Mouse (Mus musculus) midbrain, embryonic 10.5 days (tissue): ENCODE measurements around the gene Cyp2r1. TPM values are rescaled to one million over a fixed set of nuclear protein-coding genes. Genes with fewer than 3 reads are reported as not detected.

Experiments used
- polyA plus RNA-seq: library from polyadenylated mRNA; unstranded; fragments of >200 nt; fragmentation: Nextera tagmentation; extraction: Ambion mirVana; gene quantifications from 2 replicates; pipeline ENCODE4 v1.2.1, GENCODE M21; 2016

Cyp2r1 gene
- polyA plus RNA-seq, 1 experiment from 2014 or later, result 1.2 TPM

Other genes with a start within 250 kb of the Cyp2r1 start
- gene Pde3b, start 147.7 kb downstream of the Cyp2r1 start, polyA plus RNA-seq, result 8.0 and 8.5 TPM in 2 replicates
- gene Calca, start 73.4 kb upstream of the Cyp2r1 start, polyA plus RNA-seq, result 10.1 and 14.7 TPM in 2 replicates
- not detected in 2 replicates for gene Calcb, start 155.7 kb upstream of the Cyp2r1 start, polyA plus RNA-seq
- 2.0 and 2.4 TPM in 2 replicates for gene Insc, start 180.7 kb upstream of the Cyp2r1 start, polyA plus RNA-seq